Mouse (Mus musculus) mesoderm, embryonic 11.5 days (tissue): ENCODE results near the gene Ppp1r3f.

Source experiments
- DNase-seq: peaks from one replicate; pipeline ENCODE4 v3.0.0-alpha.2; 2012; ENCODE audit warnings: low read depth, low spot score

Ppp1r3f gene

DNA sequence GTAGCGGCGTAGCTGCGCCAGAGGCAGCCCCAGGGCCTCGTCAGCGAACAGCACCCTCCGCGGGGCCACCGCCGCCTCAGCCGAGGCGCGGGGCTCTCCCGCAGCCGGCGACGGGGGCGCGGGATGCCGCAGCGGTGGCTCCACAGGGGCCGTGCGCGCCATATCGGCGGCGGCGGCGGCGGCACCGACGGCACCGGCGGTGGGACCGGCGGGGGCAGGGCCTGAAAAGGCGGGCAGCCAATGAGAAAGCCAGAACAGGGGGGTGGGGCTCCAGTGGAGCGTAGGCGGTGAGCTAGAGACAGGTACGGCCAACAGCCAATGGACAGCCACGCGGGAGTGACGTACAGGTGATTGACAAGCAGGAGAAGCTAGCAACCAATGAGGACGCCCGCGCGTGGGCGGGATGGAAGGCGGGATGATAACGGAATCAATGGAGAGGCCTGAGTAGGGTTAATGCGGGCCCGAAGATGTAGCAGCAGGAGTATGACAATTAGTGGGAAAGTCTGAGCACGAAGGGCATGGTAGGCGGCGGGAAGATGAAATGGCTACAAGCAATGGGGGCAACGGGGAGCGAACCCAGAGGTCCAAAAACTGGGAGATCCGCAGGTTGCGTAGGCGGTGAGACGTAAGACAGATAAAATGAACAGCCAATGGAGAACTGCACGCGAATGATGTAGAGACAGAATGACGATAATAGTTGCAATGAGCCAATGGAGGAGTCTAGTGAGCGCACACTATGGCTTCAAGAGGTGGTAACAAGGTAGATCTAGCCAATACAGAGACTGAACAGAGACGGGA lies at the start of gene Ppp1r3f:
TSS of gene Ppp1r3f (minus strand) at position 197 of the 798 bp plus-strand sequence.
- DNase-seq: peak; percentile 93

DNA sequence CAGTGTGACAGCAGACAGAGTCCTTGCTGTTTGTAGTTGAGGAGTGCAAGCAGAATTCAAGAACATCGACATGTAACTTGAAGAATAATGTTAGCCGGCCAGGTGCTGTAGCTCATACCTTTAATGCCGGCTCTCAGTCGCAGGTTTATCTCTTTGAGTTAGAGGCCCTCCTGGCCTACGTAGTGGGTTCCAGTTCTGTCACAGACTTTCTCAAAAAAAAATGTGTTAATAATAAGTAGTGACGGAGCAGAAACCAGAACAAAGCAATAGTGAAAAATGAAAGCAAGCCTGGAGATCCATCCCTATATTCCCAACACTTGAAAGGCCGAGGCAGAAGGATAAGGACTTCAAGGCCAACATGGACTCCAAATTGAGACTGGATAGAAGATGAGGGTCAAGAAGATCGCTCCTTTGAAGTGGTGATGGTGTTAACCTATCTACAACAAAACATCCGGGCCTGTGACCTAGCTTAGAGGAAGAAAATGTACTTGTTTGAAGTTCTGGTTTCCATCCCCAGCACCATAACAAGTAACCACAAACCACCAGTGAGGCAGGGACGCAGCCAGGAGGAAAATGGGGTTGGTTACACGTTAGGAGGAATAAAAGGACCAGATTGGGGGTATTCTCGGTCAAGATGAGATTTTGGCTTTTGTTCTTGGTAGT lies 43.9 kb upstream of the Ppp1r3f start:
- no peak for DNase-seq

DNA sequence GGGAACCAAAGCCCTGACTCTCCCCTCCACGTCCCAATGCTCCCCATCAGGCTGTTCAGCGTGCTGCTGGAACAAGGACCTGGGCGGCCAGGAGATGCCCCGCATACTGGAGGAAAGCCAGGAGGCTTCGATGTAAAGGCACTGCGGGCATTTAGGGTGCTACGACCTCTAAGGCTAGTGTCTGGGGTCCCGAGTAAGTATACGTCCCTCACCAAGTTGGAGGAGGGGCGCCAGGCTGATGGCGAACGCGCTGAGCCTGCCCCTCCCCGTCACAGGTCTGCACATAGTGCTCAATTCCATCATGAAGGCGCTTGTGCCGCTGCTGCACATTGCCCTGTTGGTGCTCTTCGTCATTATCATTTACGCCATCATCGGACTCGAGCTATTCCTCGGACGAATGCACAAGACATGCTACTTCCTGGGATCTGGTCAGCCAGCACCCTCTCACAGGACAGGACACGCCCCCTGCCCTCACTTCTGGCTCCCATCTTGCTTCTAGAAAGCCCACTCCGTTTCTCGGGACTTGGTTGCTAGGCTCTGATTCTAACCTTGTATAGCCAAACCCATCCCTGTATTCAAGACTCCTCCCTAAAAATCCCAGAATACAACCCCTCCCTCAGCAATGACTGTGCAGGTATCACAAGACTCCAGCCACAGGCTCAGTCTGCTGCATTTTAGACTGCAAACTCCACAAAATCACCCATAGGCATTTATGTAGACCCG lies 36.6 kb upstream of the Ppp1r3f start:
- peak; percentile 6 for DNase-seq

DNA sequence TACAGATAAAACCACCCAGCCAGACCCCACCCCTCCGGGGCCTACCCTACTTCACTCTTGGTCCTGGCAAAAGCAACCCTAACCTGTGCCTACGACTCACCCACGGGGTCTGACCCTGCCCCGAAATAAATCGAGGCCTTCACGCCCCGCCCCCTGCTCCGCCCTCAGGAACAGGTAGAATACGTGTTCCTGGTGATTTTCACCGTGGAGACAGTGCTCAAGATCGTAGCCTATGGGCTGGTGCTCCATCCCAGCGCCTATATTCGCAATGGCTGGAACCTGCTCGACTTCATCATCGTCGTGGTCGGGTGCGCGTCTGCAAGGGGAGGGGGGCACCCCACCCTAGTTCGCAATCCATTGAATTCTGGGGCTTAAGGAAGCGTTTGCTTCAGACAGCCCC lies 36.0 kb upstream of the Ppp1r3f start:
- DNase-seq: no peak

DNA sequence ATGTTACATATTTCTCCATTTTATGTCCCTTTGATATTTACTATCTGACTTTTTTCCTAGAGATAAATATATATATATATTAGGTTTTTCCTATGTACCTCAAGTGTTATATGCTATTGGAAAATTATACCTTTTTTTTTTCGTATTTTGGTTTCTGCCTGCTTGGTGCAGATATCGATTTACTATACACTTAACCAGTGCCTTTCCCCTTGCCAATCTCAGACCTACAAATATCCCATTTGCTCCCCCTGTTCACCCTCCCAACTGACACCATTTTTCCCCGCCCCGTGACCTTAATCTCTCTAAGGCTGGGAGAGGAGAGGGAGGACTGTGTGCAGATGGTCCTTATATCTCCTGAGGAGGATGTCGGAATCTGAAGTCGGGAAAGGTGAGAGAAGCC lies 32.7 kb upstream of the Ppp1r3f start, which contains the start of gene Cacna1f:
TSS of gene Cacna1f (plus strand) at position 301 of the 400 bp plus-strand sequence.
- no peak for DNase-seq

DNA sequence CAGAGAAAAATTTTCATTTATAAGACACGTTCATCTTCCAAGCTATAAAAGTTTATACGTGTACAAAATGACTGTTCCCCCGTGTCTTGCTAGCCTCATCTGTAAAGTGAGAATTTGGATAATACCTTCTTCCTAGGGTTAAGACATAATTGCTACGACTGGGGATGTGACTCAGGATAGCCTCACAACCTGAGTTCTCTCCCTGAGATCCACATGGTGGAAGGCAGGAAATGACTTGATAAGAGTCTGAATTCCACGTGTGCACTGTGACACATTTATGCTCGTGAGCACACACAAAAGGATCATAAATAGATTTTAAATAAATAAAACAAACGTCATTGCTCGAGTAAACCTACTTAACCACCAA lies 31.5 kb upstream of the Ppp1r3f start:
- no peak for DNase-seq

DNA sequence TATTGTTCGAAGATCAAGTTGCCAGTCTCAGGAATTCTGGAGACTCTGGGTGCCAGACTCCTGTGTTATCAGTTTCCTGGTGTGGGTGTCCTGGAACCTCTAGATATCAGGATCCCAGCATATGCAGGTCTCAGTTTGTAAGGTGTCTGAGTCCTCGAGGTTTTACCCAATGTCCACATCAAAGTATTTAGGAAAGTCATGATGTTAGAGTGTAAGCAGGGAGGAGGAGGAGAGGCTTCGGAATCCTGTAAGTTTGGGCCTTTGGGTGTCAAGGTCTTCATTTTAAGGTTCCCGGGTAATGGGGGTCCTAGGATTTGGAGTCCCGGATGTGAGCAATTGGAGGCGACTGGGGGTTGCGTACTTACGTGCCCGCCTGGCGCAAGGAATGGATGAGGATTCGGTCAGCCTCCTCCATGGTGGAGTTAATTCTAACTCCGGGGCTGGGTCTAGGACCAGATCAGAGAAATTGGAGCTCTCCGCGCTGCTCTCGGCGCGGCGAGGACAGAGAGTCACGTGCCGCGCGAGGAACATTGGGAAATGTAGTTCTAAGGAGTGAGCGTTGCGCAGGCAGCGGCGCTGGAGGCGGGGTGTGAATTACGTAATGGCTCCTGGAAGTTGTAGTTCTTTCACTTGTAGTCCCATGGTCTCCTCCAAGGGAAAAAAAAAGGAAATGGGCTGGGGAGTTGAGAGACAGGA lies 30.9 kb upstream of the Ppp1r3f start, which contains the start of gene Ccdc22:
TSS of gene Ccdc22 (minus strand) at position 639 of the 696 bp plus-strand sequence.
- peak; percentile 86 for DNase-seq

DNA sequence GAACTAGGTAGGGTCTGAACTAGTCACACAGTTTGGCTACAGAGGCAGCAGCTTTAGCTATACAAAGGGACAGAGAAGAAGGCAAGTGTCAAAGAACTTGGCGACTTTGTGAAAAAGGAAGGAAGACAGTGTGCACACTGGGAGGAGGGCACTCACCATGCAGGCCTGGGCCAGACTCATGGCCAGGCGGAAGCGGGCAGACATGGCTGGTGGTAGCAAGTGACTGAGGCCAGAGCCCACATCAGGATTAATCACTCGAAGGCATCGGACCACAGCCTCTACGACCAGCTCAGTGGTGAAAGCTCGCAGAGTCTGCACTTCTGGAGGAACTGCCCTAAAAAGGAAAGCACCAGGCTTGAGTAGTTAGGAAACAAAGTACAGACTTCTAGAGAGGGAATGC lies 29.9 kb upstream of the Ppp1r3f start:
- no peak for DNase-seq

DNA sequence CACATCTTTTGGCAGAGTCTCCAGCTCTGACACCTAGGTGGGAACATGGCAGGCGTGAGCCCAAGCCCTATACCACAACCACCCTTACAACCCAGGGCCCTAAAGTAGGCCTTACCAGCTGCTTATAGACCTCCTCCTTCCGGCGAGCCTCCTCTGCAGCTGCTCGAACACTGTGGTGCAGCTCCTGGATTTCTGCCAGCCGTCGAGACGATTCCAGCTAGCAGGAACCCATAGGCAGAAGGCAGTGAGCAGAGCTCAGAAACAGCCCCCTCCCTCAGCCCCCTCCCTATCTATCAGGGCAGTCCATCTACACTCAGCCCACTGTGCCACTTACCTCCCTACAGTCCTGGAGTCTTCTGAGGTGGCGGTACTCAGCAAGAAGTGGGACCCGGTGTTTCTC lies 21.3 kb upstream of the Ppp1r3f start:
- no peak for DNase-seq

DNA sequence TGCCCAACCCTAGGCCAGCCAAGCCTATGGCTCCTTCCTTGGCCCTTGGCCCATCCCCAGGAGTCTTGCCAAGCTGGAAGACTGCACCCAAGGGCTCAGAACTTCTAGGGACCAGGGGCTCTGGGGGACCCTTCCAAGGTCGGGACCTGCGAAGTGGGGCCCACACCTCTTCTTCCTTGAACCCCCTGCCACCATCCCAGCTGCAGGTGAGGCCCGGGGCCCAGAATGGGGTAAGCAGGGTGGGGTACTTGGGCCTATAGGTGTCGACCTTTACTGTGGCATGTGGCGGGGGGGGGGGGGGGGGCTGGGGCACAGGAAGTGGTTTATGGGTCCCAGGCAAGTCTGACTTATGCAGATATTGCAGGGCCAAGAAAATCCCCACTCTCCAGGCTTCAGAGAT lies 12.3 kb upstream of the Ppp1r3f start:
- DNase-seq: no peak

DNA sequence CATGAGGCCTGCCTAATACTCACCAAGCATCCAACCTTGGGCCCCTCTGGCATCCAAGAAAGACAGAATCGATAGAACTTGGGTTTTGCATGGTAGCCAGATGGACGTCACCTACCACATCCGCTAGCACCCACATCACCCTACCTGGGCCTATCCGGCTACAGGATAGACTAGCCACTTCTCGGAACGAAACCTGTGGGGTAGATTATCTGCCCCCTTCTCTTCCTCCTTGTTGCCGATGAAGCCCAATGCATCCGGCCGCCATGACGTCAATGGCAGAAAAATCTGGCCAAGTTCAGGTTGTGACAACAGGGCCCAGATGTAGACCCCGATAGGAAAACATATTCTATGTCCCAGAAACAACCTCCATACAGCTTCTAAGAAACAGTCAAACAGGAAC lies 9.8 kb upstream of the Ppp1r3f start:
- no peak for DNase-seq

DNA sequence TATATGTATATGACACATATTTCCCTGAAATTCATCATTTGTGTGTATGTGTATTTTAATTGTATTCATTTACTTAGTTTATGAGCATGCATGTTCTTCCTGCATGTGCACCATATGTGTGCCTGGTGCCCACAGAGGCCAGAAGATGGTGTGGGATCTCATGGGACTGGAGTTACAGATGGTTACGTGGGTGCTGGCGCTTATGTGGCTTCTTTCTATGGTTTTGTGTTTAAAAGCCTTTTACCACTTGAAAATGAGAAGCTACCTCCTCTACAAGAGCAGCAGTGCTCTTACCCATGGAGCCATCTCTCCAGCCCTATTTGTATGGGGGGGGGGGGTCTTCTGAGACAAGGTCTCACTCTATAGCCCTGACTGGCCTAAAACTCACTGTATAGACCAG lies 7.1 kb upstream of the Ppp1r3f start:
- no peak for DNase-seq

DNA sequence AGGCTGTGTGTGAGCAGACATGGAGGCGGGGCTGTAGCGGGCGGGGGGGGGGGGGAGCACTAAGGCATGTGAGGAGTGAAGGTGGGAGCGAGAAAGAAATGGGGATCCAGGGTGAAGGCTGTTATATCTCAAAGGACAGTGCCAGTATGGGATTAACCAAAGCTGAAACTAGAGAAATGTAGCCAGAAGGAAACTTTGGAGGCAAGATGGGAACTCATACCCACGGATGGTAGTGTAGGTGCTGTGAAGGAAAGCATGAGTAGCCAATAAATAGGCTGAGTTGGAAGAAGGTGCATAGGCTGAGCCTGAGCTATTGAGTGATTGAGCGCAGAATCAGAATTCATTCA lies 775 bp upstream of the Ppp1r3f start:
- no peak for DNase-seq

DNA sequence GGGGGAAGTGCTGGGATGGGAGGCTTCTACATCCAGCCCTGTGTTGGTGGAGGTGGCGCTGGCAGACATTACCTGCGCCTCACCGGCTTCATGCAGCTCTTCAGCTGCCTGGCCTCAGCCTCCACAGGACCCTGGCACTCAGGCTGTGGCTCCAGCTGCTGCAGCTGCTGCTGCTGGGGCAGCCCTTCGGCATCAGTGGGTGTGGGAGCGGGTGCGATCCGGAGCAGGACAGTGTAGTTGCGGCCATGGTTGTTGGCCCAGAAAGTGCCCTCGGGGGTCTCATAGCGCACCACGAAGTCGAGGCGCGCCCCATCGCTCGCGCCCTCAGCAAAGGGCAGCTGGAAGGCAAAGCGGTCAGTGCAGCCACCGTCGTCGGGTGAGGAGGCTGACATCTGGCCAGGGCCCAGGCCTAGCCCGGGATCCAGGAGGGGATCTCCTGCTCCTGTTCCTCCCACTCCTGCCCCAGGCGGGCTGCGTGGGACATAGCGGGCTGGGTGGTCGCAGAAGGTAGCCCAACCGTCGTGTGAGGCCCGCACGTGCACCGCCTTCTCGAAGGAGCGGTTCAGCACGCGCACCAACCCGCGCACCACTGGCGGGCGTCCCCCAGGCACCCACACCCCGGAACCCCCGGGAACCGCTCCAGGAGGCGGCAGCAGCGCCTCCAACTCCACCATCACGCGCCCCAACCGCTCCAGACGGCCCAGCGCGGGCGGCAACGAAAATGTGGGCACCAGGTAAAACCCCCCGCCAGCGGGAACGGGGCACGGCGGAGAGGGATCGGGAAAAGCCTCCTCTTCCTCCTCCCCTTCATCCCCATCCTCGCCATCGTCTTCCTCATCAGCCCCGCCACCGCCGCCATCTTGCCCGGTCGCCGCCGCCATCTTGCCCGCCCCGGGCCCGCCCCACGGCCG lies 652 bp downstream of the Ppp1r3f start, which contains the start of gene Foxp3:
TSS of gene Foxp3 (plus strand) at position 469 of the 911 bp plus-strand sequence.
- DNase-seq: peak; percentile 27

DNA sequence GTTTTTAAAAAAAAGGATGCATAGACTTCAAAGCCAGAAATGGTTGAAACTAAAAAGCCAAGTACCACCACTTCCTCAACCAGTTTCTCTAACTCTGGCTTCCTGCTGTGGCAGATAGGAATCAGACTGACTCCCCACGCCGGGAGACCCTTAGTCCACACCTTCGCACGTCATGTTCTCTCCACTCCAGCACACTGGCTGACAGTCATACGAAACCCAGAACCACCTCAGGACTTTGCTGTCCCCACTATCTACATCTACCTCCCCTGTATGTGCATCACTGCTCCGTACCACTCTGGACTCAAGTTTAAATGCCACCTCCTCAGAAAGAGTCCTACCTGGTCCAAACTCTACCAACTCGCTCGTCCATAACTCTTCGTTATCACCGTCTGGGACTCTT lies 1.6 kb downstream of the Ppp1r3f start:
- DNase-seq: no peak

DNA sequence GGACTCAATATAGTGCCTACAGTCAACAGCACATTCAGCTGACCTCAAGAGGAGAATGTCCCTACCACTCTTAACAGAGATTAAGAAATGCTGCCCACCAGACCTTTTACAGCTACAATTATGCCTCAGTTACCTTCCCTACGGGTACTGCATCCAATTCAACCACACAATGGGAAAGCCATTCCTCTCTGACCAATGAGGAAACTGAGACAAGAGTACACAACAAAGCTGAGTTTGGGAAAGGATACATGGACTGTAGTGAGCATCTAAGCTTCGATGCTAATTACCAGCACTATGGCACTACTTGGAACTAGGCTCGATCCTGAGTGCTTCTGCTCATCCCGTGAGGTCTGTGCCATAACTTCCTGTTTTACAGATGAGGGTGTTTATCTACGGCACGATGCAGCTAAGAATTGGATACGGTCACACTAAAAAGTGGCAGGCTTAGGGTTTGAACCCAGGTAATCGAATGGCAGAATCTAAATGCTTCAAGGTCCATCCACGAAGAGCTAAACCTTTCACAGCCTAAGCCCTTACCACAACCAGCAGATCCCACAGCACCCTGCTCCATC lies 2.4 kb downstream of the Ppp1r3f start:
- no peak for DNase-seq

DNA sequence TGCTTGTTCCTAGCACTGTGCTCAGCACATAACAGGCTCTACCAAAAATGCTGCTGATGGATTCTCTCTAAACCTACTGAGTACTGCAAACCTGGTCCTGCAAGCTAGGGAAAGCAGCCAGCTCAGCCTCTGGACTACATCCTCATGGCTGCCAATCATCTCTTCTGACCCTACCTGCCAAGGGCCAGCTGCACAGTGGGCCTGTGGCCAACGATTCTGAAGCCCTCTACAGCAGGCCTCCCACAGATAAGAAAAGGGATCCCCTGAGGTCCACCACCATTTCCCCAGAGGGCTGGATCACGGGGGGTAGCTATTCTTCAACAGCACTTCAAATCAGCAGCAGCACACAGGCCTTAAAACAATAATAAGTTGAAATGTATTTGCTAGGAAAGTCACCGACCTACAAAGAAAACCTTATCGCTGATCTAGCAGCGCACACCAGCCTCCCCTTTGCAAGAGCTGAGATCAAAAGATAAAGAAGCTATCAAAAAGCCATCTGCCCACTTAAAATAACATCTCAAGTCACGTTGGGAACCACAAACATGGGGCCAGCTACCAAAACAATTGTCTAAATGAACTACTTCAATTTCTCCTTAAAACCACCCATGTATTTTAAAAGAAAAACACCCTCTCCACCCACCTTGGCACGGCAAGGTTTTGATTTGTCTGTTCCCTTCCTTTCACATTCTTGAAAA lies 3.5 kb downstream of the Ppp1r3f start:
- no peak for DNase-seq

DNA sequence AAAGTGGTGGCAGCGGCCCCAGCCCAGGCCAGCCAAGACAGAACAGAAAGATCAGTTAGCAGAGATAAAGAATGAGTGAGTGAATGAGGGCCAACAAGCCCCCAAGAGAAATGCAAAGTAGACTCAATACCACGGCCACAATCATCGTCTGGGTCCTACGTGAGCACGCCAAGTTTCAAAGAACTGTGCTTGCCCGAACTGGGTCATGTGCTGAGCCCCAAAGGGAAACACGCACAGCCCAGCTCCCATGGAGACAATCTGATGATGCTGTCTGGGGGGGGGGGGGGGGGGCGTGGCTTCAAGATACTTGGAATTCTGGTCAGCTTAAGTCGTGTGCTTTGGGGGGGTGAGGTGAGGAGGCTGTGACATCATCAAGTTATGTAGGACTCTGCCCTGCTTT lies 6.6 kb downstream of the Ppp1r3f start:
- no peak for DNase-seq

DNA sequence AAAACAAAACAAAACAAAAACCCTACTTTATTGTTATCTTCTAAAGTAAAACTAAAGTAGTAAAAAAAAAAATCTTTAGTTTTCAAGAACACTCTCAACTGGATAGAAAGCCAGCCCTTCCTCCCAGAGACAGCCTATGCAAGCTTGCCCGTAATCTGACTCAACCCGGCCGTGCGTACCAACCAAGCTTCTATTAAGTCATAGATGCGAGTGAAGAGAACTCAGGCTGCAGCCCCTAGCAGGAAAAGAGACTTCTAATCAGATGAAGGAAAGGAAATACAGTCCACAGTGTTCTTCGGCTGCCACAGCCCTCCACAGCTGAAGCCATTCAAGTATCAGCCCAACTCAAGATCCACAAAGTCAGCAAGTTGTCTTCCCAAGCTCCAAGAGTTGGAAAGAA lies 7.7 kb downstream of the Ppp1r3f start:
- no peak for DNase-seq

DNA sequence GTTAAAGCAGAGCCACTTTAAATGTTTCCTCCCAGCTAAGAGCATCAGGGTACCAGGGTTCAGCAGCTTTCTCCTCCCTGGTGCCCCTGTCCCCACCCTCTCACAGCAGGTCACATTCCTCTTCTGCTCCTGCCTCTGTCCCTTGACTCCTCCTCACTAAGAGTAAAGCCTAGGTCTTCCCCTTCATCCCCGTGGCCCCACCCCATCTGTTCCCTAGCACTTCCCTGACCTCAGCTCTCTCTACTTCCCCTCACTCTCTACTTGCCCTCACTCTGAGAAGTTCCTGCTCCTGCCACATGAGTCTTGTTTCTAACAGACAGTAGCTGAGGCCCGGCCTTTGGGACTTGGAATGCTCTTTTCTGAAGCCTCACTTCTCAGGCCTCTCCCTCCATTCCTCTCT lies 11.0 kb downstream of the Ppp1r3f start:
- DNase-seq: no peak
